Mouse (Mus musculus) heart, embryonic 10.5 days (tissue): ENCODE results near the gene Rps15a. TPM values are rescaled to one million over a fixed set of nuclear protein-coding genes. Genes with fewer than 3 reads are reported as not detected.

ENCODE experiments used
- DNase-seq: peaks from one replicate; pipeline ENCODE4 v3.0.0-alpha.2; 2017; ENCODE audit warnings: low spot score
- H3K27ac ChIP-seq: fragments of 300-500 bp; sonication (generic); 2 replicates; pipeline ENCODE4 v1.5.1; 2016; ENCODE audit warnings: mild to moderate bottlenecking
- H3K27me3 ChIP-seq: fragments of 300-500 bp; sonication (generic); 2 replicates; pipeline ENCODE4 v1.6.1; 2016; ENCODE audit warnings: mild to moderate bottlenecking; ENCODE audit not compliant: poor library complexity, insufficient read depth, severe bottlenecking
- H3K36me3 ChIP-seq: fragments of 300-500 bp; sonication (generic); 2 replicates; pipeline ENCODE4 v1.6.1; 2016; ENCODE audit warnings: mild to moderate bottlenecking, moderate library complexity
- H3K4me1 ChIP-seq: fragments of 300-500 bp; sonication (generic); 2 replicates; pipeline ENCODE4 v1.6.1; 2016; ENCODE audit warnings: mild to moderate bottlenecking
- H3K4me3 ChIP-seq: fragments of 300-500 bp; sonication (generic); 2 replicates; pipeline ENCODE4 v1.5.1; 2016; ENCODE audit warnings: mild to moderate bottlenecking, moderate library complexity
- H3K9me3 ChIP-seq: fragments of 300-500 bp; sonication (generic); 2 replicates; pipeline ENCODE4 v1.6.1; 2016; ENCODE audit warnings: mild to moderate bottlenecking, moderate library complexity
- WGBS: fragments of 180-500 bp; shearing (Covaris S2); methylation state at CpG from one replicate; pipeline ENCODE4 v1.1.7; 2016; 5-methylcytosine and 5-hydroxymethylcytosine counted together
- polyA plus RNA-seq: library from polyadenylated mRNA; unstranded; fragments of >200 nt; fragmentation: Nextera tagmentation; extraction: Ambion mirVana; gene quantifications from 2 replicates; pipeline ENCODE4 v1.2.1, GENCODE M21; 2016

Rps15a gene
- polyA plus RNA-seq, 1 experiment from 2014 or later = 526 TPM

DNA sequence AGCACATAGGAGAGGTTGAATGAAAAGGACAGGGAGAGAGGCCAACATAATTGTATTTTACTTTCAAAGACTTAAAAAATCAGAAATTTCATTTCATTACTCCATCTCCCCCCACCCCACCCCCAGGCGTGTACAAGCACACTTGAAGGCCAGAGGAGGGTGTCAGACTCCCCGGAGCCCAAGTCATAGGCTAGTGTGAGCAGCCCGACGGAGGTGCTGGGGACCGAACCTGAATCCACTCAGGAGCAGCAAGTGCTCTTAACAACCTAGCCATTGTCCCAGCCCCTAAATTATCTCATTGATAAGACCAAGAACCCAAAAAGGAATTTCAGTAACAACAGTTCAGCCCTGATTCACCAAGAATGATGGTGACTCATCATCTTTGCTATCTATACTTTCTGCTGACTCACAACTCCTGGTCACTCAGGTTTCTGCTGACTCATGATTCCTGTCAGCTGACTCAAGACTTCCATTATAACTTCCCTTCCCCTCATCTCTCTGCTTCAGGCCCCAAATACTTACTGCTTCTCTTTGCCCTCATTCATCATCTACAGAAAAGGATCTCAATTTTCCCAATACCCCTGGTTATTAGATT is 11.4 kb downstream of the Rps15a start:
- Histone ChIP-seq H3K36me3 (peaks cover 56% of the 10 kb centered on the region), H3K27ac (no peak overlapping the region), H3K4me3 (no peak overlapping the region), H3K4me1 (no peaks in the 10 kb centered on the region), H3K9me3 (no peaks in the 10 kb centered on the region), H3K27me3 (no peaks in the 10 kb centered on the region)
- DNase-seq = no peak
- 60% methylated on average over 5 of the region's 5 CpGs for WGBS

- no peak overlapping the region for H3K4me3 ChIP-seq
- no peaks in the 10 kb centered on the region for H3K4me1 ChIP-seq
- no peaks in the 10 kb centered on the region for H3K27me3 ChIP-seq
- H3K36me3 ChIP-seq = peaks cover 47% of the 10 kb centered on the region
- no peaks in the 10 kb centered on the region for H3K9me3 ChIP-seq
- no peak for DNase-seq
- H3K27ac ChIP-seq = no peak overlapping the region
- WGBS = 40% methylated on average over 5 of the region's 5 CpGs
Measured at GRCm38 (mm10) chr7:118103462-118104379, 12.3 kb downstream of the Rps15a start.

GRCm38 (mm10) chr7:118102678-118103461 is 13.1 kb downstream of the Rps15a start:
- Histone ChIP-seq H3K27me3 (no peaks in the 10 kb centered on the region), H3K9me3 (no peaks in the 10 kb centered on the region), H3K4me1 (peaks cover 3% of the 10 kb centered on the region; the same call in 1 of the 2 replicates), H3K36me3 (peaks cover 39% of the 10 kb centered on the region), H3K4me3 (no peak overlapping the region), H3K27ac (no peak overlapping the region)
- DNase-seq = peak; percentile 80
- WGBS = 41% methylated on average over 4 of the region's 4 CpGs

GRCm38 (mm10) chr7:118102231-118102630 is 13.8 kb downstream of the Rps15a start:
- peaks cover 7% of the 10 kb centered on the region; the same call in 1 of the 2 replicates for H3K4me1 ChIP-seq
- H3K9me3 ChIP-seq = no peaks in the 10 kb centered on the region
- no peak overlapping the region for H3K27ac ChIP-seq
- no peak for DNase-seq
- H3K36me3 ChIP-seq = peaks cover 32% of the 10 kb centered on the region
- no peaks in the 10 kb centered on the region for H3K27me3 ChIP-seq
- no peak overlapping the region for H3K4me3 ChIP-seq
- 43% methylated on average over 4 of the region's 4 CpGs for WGBS

DNA sequence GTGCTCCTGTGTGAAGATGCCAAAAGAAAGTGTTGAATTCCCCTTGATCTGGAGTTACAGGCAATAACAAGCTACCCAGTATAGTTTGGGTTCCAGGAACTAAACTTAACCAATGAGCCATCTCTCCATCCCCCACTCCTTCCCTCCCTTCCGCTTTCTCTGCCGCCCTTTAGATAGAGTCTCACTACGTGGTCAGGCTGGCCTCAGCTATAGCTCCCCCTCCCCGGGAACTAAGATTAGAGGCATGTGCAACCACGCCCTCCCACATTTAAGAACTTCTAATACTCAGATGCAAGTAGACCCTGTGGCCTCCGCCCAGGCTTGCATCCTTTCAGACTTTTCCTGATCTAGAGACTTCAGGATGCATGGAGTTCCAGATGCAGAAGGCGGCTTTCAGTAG is 18.4 kb downstream of the Rps15a start:
- Histone ChIP-seq H3K4me1 (peaks cover 7% of the 10 kb centered on the region; the same call in 1 of the 2 replicates), H3K36me3 (no peaks in the 10 kb centered on the region), H3K9me3 (no peaks in the 10 kb centered on the region), H3K27me3 (no peaks in the 10 kb centered on the region), H3K27ac (no peak overlapping the region), H3K4me3 (no peak overlapping the region)
- 58% methylated on average over 7 of the region's 7 CpGs for WGBS
- no peak for DNase-seq

- H3K4me3 ChIP-seq = no peak overlapping the region
- H3K9me3 ChIP-seq = no peaks in the 10 kb centered on the region
- H3K27ac ChIP-seq = no peak overlapping the region
- no peak for DNase-seq
- no peaks in the 10 kb centered on the region for H3K27me3 ChIP-seq
- no peaks in the 10 kb centered on the region for H3K4me1 ChIP-seq
- no peaks in the 10 kb centered on the region for H3K36me3 ChIP-seq
- 82% methylated on average over 4 of the region's 4 CpGs for WGBS
Measured at GRCm38 (mm10) chr7:118079987-118080386, 36.0 kb downstream of the Rps15a start.

DNA sequence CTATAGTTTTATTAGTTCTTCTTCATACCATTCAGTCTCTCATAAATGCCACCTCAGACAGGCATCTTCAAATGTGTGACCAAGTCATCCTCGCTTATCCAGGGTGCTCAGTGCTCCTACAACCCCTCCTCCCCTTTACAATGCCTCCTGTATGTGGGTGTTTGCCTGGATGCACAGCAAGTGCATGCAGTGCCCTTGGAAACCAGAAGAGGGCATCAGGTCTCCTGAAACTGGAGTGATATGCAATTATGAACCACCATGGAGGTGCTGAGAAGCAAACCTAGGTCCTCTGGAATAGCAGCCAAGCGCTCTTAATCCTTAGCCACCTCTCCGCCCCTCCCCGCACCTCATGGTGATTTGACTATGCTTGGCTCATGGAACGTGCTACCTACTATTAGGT is 36.9 kb downstream of the Rps15a start:
- WGBS = 87% methylated on average over 5 of the region's 5 CpGs
- H3K27ac ChIP-seq = no peak overlapping the region
- no peak for DNase-seq
- no peaks in the 10 kb centered on the region for H3K9me3 ChIP-seq
- H3K27me3 ChIP-seq = no peaks in the 10 kb centered on the region
- H3K36me3 ChIP-seq = no peaks in the 10 kb centered on the region
- no peak overlapping the region for H3K4me3 ChIP-seq
- H3K4me1 ChIP-seq = no peaks in the 10 kb centered on the region

DNA sequence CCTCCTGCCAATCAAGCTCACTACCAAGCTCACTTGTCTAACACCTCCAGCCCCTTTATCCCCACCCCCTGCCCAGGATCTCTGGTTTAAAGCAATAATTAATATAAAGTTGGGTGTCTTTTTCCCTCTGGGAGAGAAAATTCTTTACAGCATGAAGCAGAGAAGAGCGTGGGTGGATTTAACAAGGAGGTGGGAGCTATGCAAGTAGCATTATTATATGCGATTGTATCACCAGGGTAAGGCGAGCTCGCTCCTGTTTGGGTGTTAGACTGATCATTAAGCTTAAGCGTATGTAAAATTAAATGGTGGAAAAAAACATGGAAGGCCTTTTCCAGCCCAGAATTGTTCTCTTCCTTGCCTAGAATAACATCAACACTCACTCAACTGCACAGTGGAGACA is 48.7 kb downstream of the Rps15a start:
- no peak overlapping the region for H3K4me3 ChIP-seq
- H3K27me3 ChIP-seq = no peaks in the 10 kb centered on the region
- DNase-seq = no peak
- no peaks in the 10 kb centered on the region for H3K36me3 ChIP-seq
- no peaks in the 10 kb centered on the region for H3K9me3 ChIP-seq
- H3K4me1 ChIP-seq = no peaks in the 10 kb centered on the region
- WGBS = 89% methylated on average over 5 of the region's 5 CpGs
- no peak overlapping the region for H3K27ac ChIP-seq

GRCm38 (mm10) chr7:118056300-118056699 is 59.7 kb downstream of the Rps15a start:
- H3K27ac ChIP-seq = no peak overlapping the region
- H3K36me3 ChIP-seq = no peaks in the 10 kb centered on the region
- DNase-seq = no peak
- peaks cover 2% of the 10 kb centered on the region for H3K9me3 ChIP-seq
- H3K4me1 ChIP-seq = no peaks in the 10 kb centered on the region
- no peak overlapping the region for H3K4me3 ChIP-seq
- H3K27me3 ChIP-seq = no peaks in the 10 kb centered on the region
- WGBS = 74% methylated on average over 6 of the region's 6 CpGs

Other genes starting within 250 kb of the Rps15a start
- gene Arl6ip1, start 13.5 kb upstream of the Rps15a start, polyA plus RNA-seq = 311 and 353 TPM in 2 replicates
- gene Smg1, start 127.5 kb upstream of the Rps15a start, polyA plus RNA-seq = 12.4 and 13.6 TPM in 2 replicates